Mouse (Mus musculus) forebrain, postnatal 0 days (tissue): ENCODE measurements at regions not wholly inside any gene's neighbourhood (a gene's known extent, or its start where the extent isn't known, plus 50 kb on each side); places are given as distances from the start of the nearest gene placed in this dataset.

Source experiments
- ATAC-seq: fragments of 200-750 bp; cut with Nextera tagmentation; 2 replicates; pipeline ENCODE4 v1.8.0; 2017; ENCODE audit warnings: mild to moderate bottlenecking, moderate library complexity
- DNase-seq: peaks from one replicate; pipeline ENCODE4 v3.0.0-alpha.2; 2015
- H3K27ac ChIP-seq: fragments of 300-500 bp; sonication (generic); 2 replicates; pipeline ENCODE4 v1.5.1; 2014; ENCODE audit warnings: low read depth, mild to moderate bottlenecking, antibody characterized with exemption, low read length, moderate library complexity, mixed read lengths
- H3K27me3 ChIP-seq: fragments of 300-500 bp; sonication (generic); 2 replicates; pipeline ENCODE4 v1.6.1; 2014; ENCODE audit warnings: mild to moderate bottlenecking, low read length, mixed read lengths; ENCODE audit not compliant: insufficient read depth
- H3K36me3 ChIP-seq: fragments of 300-500 bp; sonication (generic); 2 replicates; pipeline ENCODE4 v1.6.1; 2014; ENCODE audit warnings: mild to moderate bottlenecking, moderate library complexity; ENCODE audit not compliant: insufficient read depth
- H3K4me1 ChIP-seq: fragments of 300-500 bp; sonication (generic); 2 replicates; pipeline ENCODE4 v1.6.1; 2014; ENCODE audit warnings: antibody characterized with exemption; ENCODE audit not compliant: insufficient read depth
- H3K4me2 ChIP-seq: fragments of 300-500 bp; sonication (generic); 2 replicates; pipeline ENCODE4 v1.6.1; 2014; ENCODE audit warnings: low read depth, mild to moderate bottlenecking, moderate library complexity
- H3K4me3 ChIP-seq: fragments of 300-500 bp; sonication (generic); 2 replicates; pipeline ENCODE4 v1.5.1; 2014; ENCODE audit warnings: low read depth, low read length, mixed read lengths
- H3K9ac ChIP-seq: fragments of 300-500 bp; sonication (generic); 2 replicates; pipeline ENCODE4 v1.6.1; 2014; ENCODE audit warnings: mild to moderate bottlenecking
- H3K9me3 ChIP-seq: fragments of 300-500 bp; sonication (generic); 2 replicates; pipeline ENCODE4 v1.6.1; 2016; ENCODE audit warnings: low read length
- CTCF ChIP-seq: sonication (generic); IDR thresholded peaks from 2 replicates; pipeline ENCODE4 v1.5.1; 2016; ENCODE audit warnings: antibody characterized with exemption, control low read depth, low read depth
- WGBS: fragments of 180-500 bp; shearing (Covaris S2); extraction: QIAGEN DNeasy Blood & Tissue Kit; methylation state at CpG from one replicate; pipeline ENCODE4 v1.1.7; 2014; 5-methylcytosine and 5-hydroxymethylcytosine counted together

- Histone ChIP-seq H3K36me3 (no peaks in the 10 kb centered on the region), H3K9ac (peak overlapping the region; percentile 35), H3K9me3 (peaks cover 4% of the 10 kb centered on the region; the same call in 1 of the 2 replicates), H3K4me2 (peak overlapping the region; percentile 51), H3K27ac (no peak overlapping the region), H3K4me3 (peak overlapping the region; percentile 26), H3K4me1 (no peaks in the 10 kb centered on the region), H3K27me3 (no peaks in the 10 kb centered on the region)
- DNase-seq (no peak), ATAC-seq (peak; percentile 38; the same call in 1 of the 2 replicates)
- TF ChIP-seq CTCF: no peak
- WGBS: 9% methylated on average over 16 of the region's 16 CpGs
These were observed 327.9 kb downstream of the Gm10295 start for GRCm38 (mm10) chr7:71023253-71023945.
